Mouse (Mus musculus): ENCODE data around the gene Ndufaf1. TPM values are rescaled to one million over a fixed set of nuclear protein-coding genes. Genes with fewer than 3 reads are reported as not detected.

Gene Ndufaf1
- polyA plus RNA-seq (2014; fragmentation: Illumina TruSeq; extraction: RNeasy Lipid Tissue Mini Kit (QIAGEN cat#74804); ENCODE audit: low read depth, low replicate concordance), result 117 TPM

GRCm38 (mm10) chr2:119662220-119663182, at the start of gene Ndufaf1:
Ndufaf1 (minus strand) TSS chr2:119662827.

GRCm38 (mm10) chr2:119674525-119675214, 12.0 kb upstream of the Ndufaf1 start, which contains the start of gene Rtf1:
Rtf1 (plus strand) TSS chr2:119675068.

GRCm38 (mm10) chr2:119618199-119618982, 44.2 kb downstream of the Ndufaf1 start, which contains the start of the genes Nusap1 and Oip5:
Nusap1 (plus strand) TSS chr2:119618298.
Oip5 (minus strand) TSS chr2:119618469.

Other genes starting within 250 kb of the Ndufaf1 start
- 26.5 TPM for gene Ino80, start 185.1 kb downstream of the Ndufaf1 start, polyA plus RNA-seq (2014; fragmentation: Illumina TruSeq; extraction: RNeasy Lipid Tissue Mini Kit (QIAGEN cat#74804); ENCODE audit: low read depth, low replicate concordance)
- 1.0 TPM for gene Exd1, start 115.2 kb downstream of the Ndufaf1 start, polyA plus RNA-seq (2014; fragmentation: Illumina TruSeq; extraction: RNeasy Lipid Tissue Mini Kit (QIAGEN cat#74804); ENCODE audit: low read depth, low replicate concordance)
- 454 TPM for gene Chp1, start 115.1 kb downstream of the Ndufaf1 start, polyA plus RNA-seq (2014; fragmentation: Illumina TruSeq; extraction: RNeasy Lipid Tissue Mini Kit (QIAGEN cat#74804); ENCODE audit: low read depth, low replicate concordance)
- 11.4 TPM for gene Nusap1, start 44.5 kb downstream of the Ndufaf1 start, polyA plus RNA-seq (2014; fragmentation: Illumina TruSeq; extraction: RNeasy Lipid Tissue Mini Kit (QIAGEN cat#74804); ENCODE audit: low read depth, low replicate concordance)
- 7.0 TPM for gene Oip5, start 44.4 kb downstream of the Ndufaf1 start, polyA plus RNA-seq (2014; fragmentation: Illumina TruSeq; extraction: RNeasy Lipid Tissue Mini Kit (QIAGEN cat#74804); ENCODE audit: low read depth, low replicate concordance)
- gene Rtf1, start 12.2 kb upstream of the Ndufaf1 start, polyA plus RNA-seq (2014; fragmentation: Illumina TruSeq; extraction: RNeasy Lipid Tissue Mini Kit (QIAGEN cat#74804); ENCODE audit: low read depth, low replicate concordance), result 32.4 TPM
- not detected for gene Itpka, start 79.5 kb upstream of the Ndufaf1 start, polyA plus RNA-seq (2014; fragmentation: Illumina TruSeq; extraction: RNeasy Lipid Tissue Mini Kit (QIAGEN cat#74804); ENCODE audit: low read depth, low replicate concordance)
- not detected for gene Ltk, start 97.6 kb upstream of the Ndufaf1 start, polyA plus RNA-seq (2014; fragmentation: Illumina TruSeq; extraction: RNeasy Lipid Tissue Mini Kit (QIAGEN cat#74804); ENCODE audit: low read depth, low replicate concordance)
- gene Rpap1, start 124.7 kb upstream of the Ndufaf1 start, polyA plus RNA-seq (2014; fragmentation: Illumina TruSeq; extraction: RNeasy Lipid Tissue Mini Kit (QIAGEN cat#74804); ENCODE audit: low read depth, low replicate concordance), result 1.2 TPM
- 0.47 TPM for gene Tyro3, start 134.9 kb upstream of the Ndufaf1 start, polyA plus RNA-seq (2014; fragmentation: Illumina TruSeq; extraction: RNeasy Lipid Tissue Mini Kit (QIAGEN cat#74804); ENCODE audit: low read depth, low replicate concordance)
- gene Mga, start 234.4 kb upstream of the Ndufaf1 start, polyA plus RNA-seq (2014; fragmentation: Illumina TruSeq; extraction: RNeasy Lipid Tissue Mini Kit (QIAGEN cat#74804); ENCODE audit: low read depth, low replicate concordance), result 53.1 TPM

Data from adrenal gland, adult 10 weeks (tissue).